Mouse (Mus musculus) left cerebral cortex, adult 2 months (tissue): ENCODE measurements around the gene Tmed4. TPM values are rescaled to one million over a fixed set of nuclear protein-coding genes. Genes with fewer than 3 reads are reported as not detected.

Source experiments
- DNase-seq, 2 experiments: peaks; one replicate each; pipeline ENCODE4 v3.0.0; 2021 to 2022; ENCODE audit warnings: low spot score in 2 of 2, mixed read lengths in 1 of 2; ENCODE audit errors: extremely low spot score in 1 of 2
- H3K27ac ChIP-seq: fragments of 200-600 bp; 2 replicates; pipeline ENCODE4 v1.8.1; 2022
- H3K4me3 ChIP-seq: fragments of 200-600 bp; 2 replicates; pipeline ENCODE4 v1.8.1; 2022
- CTCF ChIP-seq: fragments of 200-600 bp; IDR thresholded peaks from 2 replicates; pipeline ENCODE4 v1.8.1; 2022; ENCODE audit warnings: antibody characterized with exemption, mild to moderate bottlenecking, moderate library complexity
- intact Hi-C: fragments of 180-260 bp; cut with DNase I; formaldehyde crosslinking; loops from one replicate; pipeline ENCODE4 v1.15.1; 2025
- total RNA-seq, 2 experiments: library from RNA; stranded (reverse); gene quantifications; 2 replicates each; pipeline ENCODE4 v1.2.3; 2021

The Tmed4 gene
- total RNA-seq, 2 experiments from 2014 or later, result 96.2 to 102 TPM

DNA sequence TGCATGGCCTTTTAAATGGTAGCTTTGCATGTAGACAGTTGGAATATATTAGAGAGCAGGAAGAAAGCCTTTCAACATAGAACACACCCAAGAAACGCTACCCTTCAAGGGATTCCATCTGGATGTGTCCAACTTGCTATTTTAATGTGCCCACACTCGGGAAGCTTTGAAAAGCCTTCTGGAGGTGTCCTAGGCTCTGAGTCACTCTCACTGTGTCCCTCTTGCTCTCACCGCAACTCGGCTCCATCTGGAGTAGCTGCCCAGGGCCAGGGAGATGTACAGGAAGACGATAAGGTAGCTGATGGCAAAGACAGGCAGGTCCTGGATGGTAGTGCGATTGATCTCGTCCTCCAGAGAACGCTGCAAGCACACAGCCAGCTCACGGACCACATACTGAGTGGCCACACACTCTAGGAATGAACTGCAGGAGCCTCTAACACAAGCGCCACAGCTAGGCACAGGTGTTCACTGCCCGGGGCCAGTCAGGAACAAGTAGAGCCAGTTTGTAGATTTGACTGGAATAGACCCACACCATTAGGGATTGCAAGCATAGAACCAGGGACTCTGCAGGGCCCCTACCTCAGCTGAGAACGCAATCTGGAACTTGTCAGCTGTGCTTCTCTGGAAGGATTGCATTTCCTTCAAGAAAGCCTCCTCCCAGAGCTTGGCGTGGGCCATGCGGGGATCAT is 50.0 kb downstream of the Tmed4 start:
- H3K27ac ChIP-seq, result peak overlapping the region; percentile 57
- intact Hi-C loops, result no loop called here
- TF ChIP-seq CTCF, result no peak
- no peak overlapping the region for H3K4me3 ChIP-seq
- peak; percentile 25 to 47 for DNase-seq

DNA sequence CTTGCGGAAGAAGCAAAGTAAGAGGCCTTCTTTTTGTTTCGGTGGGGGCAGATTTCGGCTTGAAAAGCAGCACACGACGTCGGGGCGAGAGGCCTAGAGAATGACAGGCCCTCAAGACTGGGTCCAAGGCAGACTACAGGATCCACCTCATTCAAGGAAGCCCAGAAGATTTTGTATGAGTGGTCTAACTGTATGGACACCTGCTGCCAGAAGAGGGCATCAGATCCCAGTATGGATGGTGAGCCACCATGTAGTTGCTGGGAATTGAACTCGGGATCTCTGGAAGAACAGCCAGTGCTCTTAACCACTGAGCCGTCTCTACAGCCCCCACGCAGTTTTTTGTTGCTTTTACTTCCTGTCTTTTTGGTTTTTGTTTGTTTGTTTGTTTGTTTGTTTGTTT is 52.5 kb downstream of the Tmed4 start:
- Histone ChIP-seq H3K27ac (no peak overlapping the region), H3K4me3 (no peak overlapping the region)
- no peak for DNase-seq
- intact Hi-C loops, result no loop called here
- TF ChIP-seq CTCF, result no peak; the same call in 1 of the 2 replicates

Other genes starting within 250 kb of the Tmed4 start
- gene Camk2b, start 208.5 kb downstream of the Tmed4 start, total RNA-seq, result 100 to 1,000 TPM; 607 to 644 TPM
- under 1 TPM in 1 of 2 experiments, not detected in 1; 0.56 TPM for gene A730071L15Rik, start 74.8 kb downstream of the Tmed4 start, total RNA-seq
- gene Nudcd3, start 74.5 kb downstream of the Tmed4 start, total RNA-seq, result 100 to 1,000 TPM; 120 to 125 TPM
- 1 to 10 TPM in 1 of 2 experiments, under 1 TPM in 1; 0.77 to 1.0 TPM for gene Npc1l1, start 44.7 kb downstream of the Tmed4 start, total RNA-seq
- 10 to 100 TPM; 48.1 to 50.2 TPM for gene Ddx56, start 7.1 kb downstream of the Tmed4 start, total RNA-seq
- 100 to 1,000 TPM; 232 to 245 TPM for gene Ogdh, start 16.8 kb upstream of the Tmed4 start, total RNA-seq
- 100 to 1,000 TPM; 226 to 228 TPM for gene Zmiz2, start 114.2 kb upstream of the Tmed4 start, total RNA-seq
- 1,000 to 10,000 TPM; 1,634 to 1,792 TPM for gene Ppia, start 140.6 kb upstream of the Tmed4 start, total RNA-seq
- 10 to 100 TPM; 39.6 to 41.4 TPM for gene H2afv, start 169.6 kb upstream of the Tmed4 start, total RNA-seq
- gene Purb, start 201.0 kb upstream of the Tmed4 start, total RNA-seq, result 100 to 1,000 TPM; 279 to 284 TPM
- gene Myo1g, start 246.1 kb upstream of the Tmed4 start, total RNA-seq, result under 1 TPM; 0.40 to 0.48 TPM